Mouse (Mus musculus) heart, embryonic 10.5 days (tissue): ENCODE measurements around the gene Ano1. TPM values are rescaled to one million over a fixed set of nuclear protein-coding genes. Genes with fewer than 3 reads are reported as not detected.
A peak's percentile ranks its signal among the peaks of the same experiment; 100 is the strongest.

Experiments
- DNase-seq: peaks from one replicate; pipeline ENCODE4 v3.0.0-alpha.2; 2017; ENCODE audit warnings: low spot score
- H3K27ac ChIP-seq: fragments of 300-500 bp; sonication (generic); 2 replicates; pipeline ENCODE4 v1.5.1; 2016; ENCODE audit warnings: mild to moderate bottlenecking
- H3K27me3 ChIP-seq: fragments of 300-500 bp; sonication (generic); 2 replicates; pipeline ENCODE4 v1.6.1; 2016; ENCODE audit warnings: mild to moderate bottlenecking; ENCODE audit not compliant: poor library complexity, insufficient read depth, severe bottlenecking
- H3K36me3 ChIP-seq: fragments of 300-500 bp; sonication (generic); 2 replicates; pipeline ENCODE4 v1.6.1; 2016; ENCODE audit warnings: mild to moderate bottlenecking, moderate library complexity
- H3K4me1 ChIP-seq: fragments of 300-500 bp; sonication (generic); 2 replicates; pipeline ENCODE4 v1.6.1; 2016; ENCODE audit warnings: mild to moderate bottlenecking
- H3K4me3 ChIP-seq: fragments of 300-500 bp; sonication (generic); 2 replicates; pipeline ENCODE4 v1.5.1; 2016; ENCODE audit warnings: mild to moderate bottlenecking, moderate library complexity
- H3K9me3 ChIP-seq: fragments of 300-500 bp; sonication (generic); 2 replicates; pipeline ENCODE4 v1.6.1; 2016; ENCODE audit warnings: mild to moderate bottlenecking, moderate library complexity
- WGBS: fragments of 180-500 bp; shearing (Covaris S2); methylation state at CpG from one replicate; pipeline ENCODE4 v1.1.7; 2016; 5-methylcytosine and 5-hydroxymethylcytosine counted together
- polyA plus RNA-seq: library from polyadenylated mRNA; unstranded; fragments of >200 nt; fragmentation: Nextera tagmentation; extraction: Ambion mirVana; gene quantifications from 2 replicates; pipeline ENCODE4 v1.2.1, GENCODE M21; 2016

Ano1 gene
- polyA plus RNA-seq, 1 experiment from 2014 or later, result 18.3 TPM

- no peaks in the 10 kb centered on the region for H3K9me3 ChIP-seq
- peaks cover 25% of the 10 kb centered on the region for H3K4me1 ChIP-seq
- H3K27ac ChIP-seq, result no peak overlapping the region; the same call in 1 of the 2 replicates
- 48% methylated on average over 8 of the region's 8 CpGs for WGBS
- H3K36me3 ChIP-seq, result no peaks in the 10 kb centered on the region
- DNase-seq, result no peak
- H3K27me3 ChIP-seq, result peaks cover 89% of the 10 kb centered on the region
- no peak overlapping the region for H3K4me3 ChIP-seq
Observed at GRCm38 (mm10) chr7:144780190-144780589, 28.4 kb upstream of the Ano1 start.

GRCm38 (mm10) chr7:144779691-144780090, 27.9 kb upstream of the Ano1 start:
- Histone ChIP-seq H3K27ac (no peak overlapping the region), H3K4me3 (no peak overlapping the region), H3K4me1 (peaks cover 24% of the 10 kb centered on the region), H3K36me3 (no peaks in the 10 kb centered on the region), H3K9me3 (no peaks in the 10 kb centered on the region), H3K27me3 (peaks cover 88% of the 10 kb centered on the region)
- DNase-seq, result no peak
- 72% methylated on average over 2 of the region's 2 CpGs for WGBS

- Histone ChIP-seq H3K4me3 (no peak overlapping the region), H3K36me3 (no peaks in the 10 kb centered on the region), H3K27ac (no peak overlapping the region), H3K4me1 (peaks cover 20% of the 10 kb centered on the region), H3K27me3 (peaks cover 84% of the 10 kb centered on the region), H3K9me3 (no peaks in the 10 kb centered on the region)
- DNase-seq, result no peak
- 49% methylated on average over 4 of the region's 4 CpGs for WGBS
Observed at GRCm38 (mm10) chr7:144777805-144778204, 26.0 kb upstream of the Ano1 start.

GRCm38 (mm10) chr7:144775804-144776447, 24.2 kb upstream of the Ano1 start:
- Histone ChIP-seq H3K27me3 (peaks cover 79% of the 10 kb centered on the region), H3K9me3 (no peaks in the 10 kb centered on the region), H3K36me3 (no peaks in the 10 kb centered on the region), H3K4me1 (peaks cover 23% of the 10 kb centered on the region), H3K27ac (peak overlapping the region; percentile 63; the same call in 1 of the 2 replicates), H3K4me3 (no peak overlapping the region; the same call in 1 of the 2 replicates)
- 37% methylated on average over 6 of the region's 6 CpGs for WGBS
- DNase-seq, result peak; percentile 95

- peak overlapping the region; percentile 63 for H3K27ac ChIP-seq
- H3K4me3 ChIP-seq, result no peak overlapping the region
- peaks cover 29% of the 10 kb centered on the region for H3K4me1 ChIP-seq
- WGBS, result 65% methylated on average over 3 of the region's 3 CpGs
- no peaks in the 10 kb centered on the region for H3K36me3 ChIP-seq
- H3K27me3 ChIP-seq, result peaks cover 72% of the 10 kb centered on the region
- H3K9me3 ChIP-seq, result no peaks in the 10 kb centered on the region
- DNase-seq, result no peak
Observed at GRCm38 (mm10) chr7:144775214-144775613, 23.4 kb upstream of the Ano1 start.

GRCm38 (mm10) chr7:144774283-144774682, 22.5 kb upstream of the Ano1 start:
- no peaks in the 10 kb centered on the region for H3K9me3 ChIP-seq
- H3K36me3 ChIP-seq, result no peaks in the 10 kb centered on the region
- H3K27ac ChIP-seq, result 0 out of 2 replicates have a peak overlapping the region, but pooled peaks have one; percentile 9
- no peak overlapping the region for H3K4me3 ChIP-seq
- peaks cover 36% of the 10 kb centered on the region for H3K4me1 ChIP-seq
- H3K27me3 ChIP-seq, result peaks cover 73% of the 10 kb centered on the region
- 68% methylated on average over 2 of the region's 2 CpGs for WGBS
- DNase-seq, result no peak

- peaks cover 36% of the 10 kb centered on the region for H3K4me1 ChIP-seq
- H3K9me3 ChIP-seq, result no peaks in the 10 kb centered on the region
- H3K27ac ChIP-seq, result peak overlapping the region; percentile 23; the same call in 1 of the 2 replicates
- DNase-seq, result no peak
- no peaks in the 10 kb centered on the region for H3K36me3 ChIP-seq
- H3K4me3 ChIP-seq, result no peak overlapping the region
- peaks cover 35% of the 10 kb centered on the region for H3K27me3 ChIP-seq
- WGBS, result 11% methylated on average over 3 of the region's 3 CpGs
Observed at GRCm38 (mm10) chr7:144770116-144770515, 18.3 kb upstream of the Ano1 start.

GRCm38 (mm10) chr7:144769434-144770080, 17.8 kb upstream of the Ano1 start:
- no peak for DNase-seq
- Histone ChIP-seq H3K36me3 (no peaks in the 10 kb centered on the region), H3K4me3 (no peak overlapping the region), H3K27ac (peak overlapping the region; percentile 31; the same call in 1 of the 2 replicates), H3K27me3 (peaks cover 30% of the 10 kb centered on the region), H3K9me3 (no peaks in the 10 kb centered on the region), H3K4me1 (peaks cover 40% of the 10 kb centered on the region)
- 63% methylated on average over 9 of the region's 9 CpGs for WGBS

- no peak overlapping the region for H3K4me3 ChIP-seq
- WGBS, result 92% methylated on average over 1 of the region's 1 CpGs
- peaks cover 42% of the 10 kb centered on the region for H3K4me1 ChIP-seq
- H3K9me3 ChIP-seq, result no peaks in the 10 kb centered on the region
- DNase-seq, result no peak
- H3K27ac ChIP-seq, result 0 out of 2 replicates have a peak overlapping the region, but pooled peaks have one; percentile 31
- no peaks in the 10 kb centered on the region for H3K36me3 ChIP-seq
- peaks cover 23% of the 10 kb centered on the region for H3K27me3 ChIP-seq
Observed at GRCm38 (mm10) chr7:144768845-144769244, 17.1 kb upstream of the Ano1 start.

- Histone ChIP-seq H3K27ac (no peak overlapping the region), H3K36me3 (no peaks in the 10 kb centered on the region), H3K4me1 (peaks cover 36% of the 10 kb centered on the region), H3K9me3 (no peaks in the 10 kb centered on the region), H3K27me3 (peaks cover 22% of the 10 kb centered on the region), H3K4me3 (no peak overlapping the region)
- 64% methylated on average over 11 of the region's 11 CpGs for WGBS
- DNase-seq, result no peak
Observed at GRCm38 (mm10) chr7:144764537-144765282, 12.9 kb upstream of the Ano1 start.

GRCm38 (mm10) chr7:144764013-144764412, 12.2 kb upstream of the Ano1 start:
- Histone ChIP-seq H3K4me3 (no peak overlapping the region), H3K27me3 (peaks cover 22% of the 10 kb centered on the region), H3K27ac (no peak overlapping the region), H3K9me3 (no peaks in the 10 kb centered on the region), H3K36me3 (no peaks in the 10 kb centered on the region), H3K4me1 (peaks cover 36% of the 10 kb centered on the region)
- 79% methylated on average over 2 of the region's 2 CpGs for WGBS
- no peak for DNase-seq

GRCm38 (mm10) chr7:144762496-144763235, 10.9 kb upstream of the Ano1 start:
- Histone ChIP-seq H3K27ac (peak overlapping the region; percentile 45; the same call in 1 of the 2 replicates), H3K4me3 (no peak overlapping the region), H3K27me3 (peaks cover 22% of the 10 kb centered on the region), H3K4me1 (peaks cover 36% of the 10 kb centered on the region), H3K36me3 (no peaks in the 10 kb centered on the region), H3K9me3 (no peaks in the 10 kb centered on the region)
- WGBS, result 60% methylated on average over 16 of the region's 16 CpGs
- no peak for DNase-seq
